Mouse (Mus musculus) CH12.LX (cell line): ENCODE data around the gene Lin52.

Experiments
- CTCF ChIP-seq, 2 experiments: IDR thresholded peaks in 1 of 2; conservative IDR thresholded peaks in 1 of 2; 2 replicates each; pipeline ENCODE4 v1.5.1; 2011 to 2012; ENCODE audit warnings: low read depth in 2 of 2, low read length in 2 of 2, improper control_type of control experiment in 1 of 2, inconsistent platforms in 1 of 2, mild to moderate bottlenecking in 1 of 2, moderate library complexity in 1 of 2
- POLR2A ChIP-seq: IDR thresholded peaks from 2 replicates; pipeline ENCODE4 v1.6.1; 2011; ENCODE audit warnings: low read depth, mild to moderate bottlenecking, improper control_type of control experiment, low read length
- RAD21 ChIP-seq: IDR thresholded peaks from 2 replicates; pipeline ENCODE4 v1.6.1; 2011; ENCODE audit warnings: low read depth, mild to moderate bottlenecking, low read length, improper control_type of control experiment, moderate library complexity
- ZNF384 ChIP-seq: IDR thresholded peaks from 2 replicates; pipeline ENCODE4 v1.6.1; 2012; ENCODE audit warnings: low read depth, low read length, improper control_type of control experiment, inconsistent platforms

- TF ChIP-seq POLR2A (no peak), RAD21 (no peak), ZNF384 (no peak), CTCF (conservative IDR thresholded peaks at IDR 0.05 in 1 of 2, IDR thresholded peaks at IDR 0.05 in 1 of 2; ENCODE audit: low read depth in 2 of 2, low read length in 2 of 2) (no peak)
These were observed 46.7 kb upstream of the Lin52 start for GRCm38 (mm10) chr12:84404541-84404940.
